Mouse (Mus musculus) intestine, postnatal 0 days (tissue): ENCODE measurements around the gene Tmem91. TPM values are rescaled to one million over a fixed set of nuclear protein-coding genes. Genes with fewer than 3 reads are reported as not detected.

ENCODE experiments used
- ATAC-seq: fragments of 200-750 bp; cut with Nextera tagmentation; 2 replicates; pipeline ENCODE4 v1.8.0; 2017; ENCODE audit warnings: mild to moderate bottlenecking, moderate TSS enrichment, moderate library complexity
- H3K27ac ChIP-seq: fragments of 300-500 bp; sonication (generic); 2 replicates; pipeline ENCODE4 v1.5.1; 2014; ENCODE audit warnings: mild to moderate bottlenecking, low read depth, low read length, moderate library complexity
- H3K27me3 ChIP-seq: fragments of 300-500 bp; sonication (generic); replicated peaks from 2 replicates; pipeline ENCODE4 v1.6.1; 2014; ENCODE audit warnings: low read length, mixed read lengths; ENCODE audit not compliant: control insufficient read depth, insufficient read depth
- H3K36me3 ChIP-seq: fragments of 300-500 bp; sonication (generic); 2 replicates; pipeline ENCODE4 v1.6.1; 2014; ENCODE audit warnings: mild to moderate bottlenecking, moderate library complexity; ENCODE audit not compliant: control insufficient read depth, insufficient read depth
- H3K4me1 ChIP-seq: fragments of 300-500 bp; sonication (generic); replicated peaks from 2 replicates; pipeline ENCODE4 v1.6.1; 2014; ENCODE audit warnings: antibody characterized with exemption, low read length, mixed read lengths; ENCODE audit not compliant: control insufficient read depth, insufficient read depth
- H3K4me2 ChIP-seq: fragments of 300-500 bp; sonication (generic); replicated peaks from 2 replicates; pipeline ENCODE4 v1.6.1; 2014; ENCODE audit warnings: low read depth, mild to moderate bottlenecking, moderate library complexity
- H3K4me3 ChIP-seq: fragments of 300-500 bp; sonication (generic); 2 replicates; pipeline ENCODE4 v1.5.1; 2014; ENCODE audit warnings: low read depth, low read length
- H3K9ac ChIP-seq: fragments of 300-500 bp; sonication (generic); 2 replicates; pipeline ENCODE4 v1.6.1; 2014; ENCODE audit warnings: mild to moderate bottlenecking, low read depth, low read length
- H3K9me3 ChIP-seq: fragments of 300-500 bp; sonication (generic); 2 replicates; pipeline ENCODE4 v1.6.1; 2016; ENCODE audit warnings: mixed run types; ENCODE audit not compliant: control insufficient read depth
- CTCF ChIP-seq: sonication (generic); IDR thresholded peaks from 2 replicates; pipeline ENCODE4 v1.5.1; 2016; ENCODE audit warnings: low read depth, mild to moderate bottlenecking, control low read depth, antibody characterized with exemption, moderate library complexity
- WGBS: fragments of 180-500 bp; shearing (Covaris S2); extraction: QIAGEN DNeasy Blood & Tissue Kit; methylation state at CpG from one replicate; pipeline ENCODE4 v1.1.7; 2014; 5-methylcytosine and 5-hydroxymethylcytosine counted together
- polyA plus RNA-seq: library from polyadenylated mRNA; unstranded; fragments of >200 nt; fragmentation: Nextera tagmentation; extraction: Ambion mirVana; gene quantifications from 2 replicates; pipeline ENCODE4 v1.2.1, GENCODE M21; 2015

Gene Tmem91
- polyA plus RNA-seq, 1 experiment from 2014 or later: 1.3 TPM

GRCm38 (mm10) chr7:25644136-25644535, 30.8 kb downstream of the Tmem91 start:
- Histone ChIP-seq H3K4me3 (no peak overlapping the region), H3K4me1 (no peaks in the 10 kb centered on the region), H3K36me3 (peaks cover 11% of the 10 kb centered on the region; the same call in 1 of the 2 replicates), H3K27me3 (no peaks in the 10 kb centered on the region), H3K9me3 (no peaks in the 10 kb centered on the region), H3K27ac (no peak overlapping the region), H3K4me2 (no peak overlapping the region), H3K9ac (no peak overlapping the region)
- 76% methylated on average over 10 of the region's 10 CpGs for WGBS
- ATAC-seq: no peak
- no peak for TF ChIP-seq CTCF

- Histone ChIP-seq H3K36me3 (peaks cover 34% of the 10 kb centered on the region; the same call in 1 of the 2 replicates), H3K4me3 (no peak overlapping the region), H3K9me3 (no peaks in the 10 kb centered on the region), H3K27me3 (no peaks in the 10 kb centered on the region), H3K4me1 (no peaks in the 10 kb centered on the region), H3K4me2 (no peak overlapping the region), H3K27ac (no peak overlapping the region), H3K9ac (no peak overlapping the region)
- 93% methylated on average over 4 of the region's 4 CpGs for WGBS
- ATAC-seq: no peak
- TF ChIP-seq CTCF: no peak
Measured at GRCm38 (mm10) chr7:25639754-25640153, 35.2 kb downstream of the Tmem91 start.

GRCm38 (mm10) chr7:25637099-25637498, 37.9 kb downstream of the Tmem91 start:
- WGBS: 94% methylated on average over 5 of the region's 5 CpGs
- H3K36me3 ChIP-seq: peaks cover 46% of the 10 kb centered on the region; the same call in 1 of the 2 replicates
- no peak overlapping the region for H3K9ac ChIP-seq
- H3K4me3 ChIP-seq: no peak overlapping the region
- TF ChIP-seq CTCF: no peak
- H3K27ac ChIP-seq: no peak overlapping the region
- no peak for ATAC-seq
- no peaks in the 10 kb centered on the region for H3K4me1 ChIP-seq
- no peaks in the 10 kb centered on the region for H3K27me3 ChIP-seq
- no peak overlapping the region for H3K4me2 ChIP-seq
- H3K9me3 ChIP-seq: no peaks in the 10 kb centered on the region

GRCm38 (mm10) chr7:25636373-25636772, 38.6 kb downstream of the Tmem91 start:
- Histone ChIP-seq H3K27ac (no peak overlapping the region), H3K9ac (no peak overlapping the region), H3K4me3 (no peak overlapping the region), H3K27me3 (no peaks in the 10 kb centered on the region), H3K36me3 (peaks cover 49% of the 10 kb centered on the region; the same call in 1 of the 2 replicates), H3K4me1 (no peaks in the 10 kb centered on the region), H3K4me2 (no peak overlapping the region), H3K9me3 (no peaks in the 10 kb centered on the region)
- TF ChIP-seq CTCF: no peak
- 32% methylated on average over 3 of the region's 3 CpGs for WGBS
- ATAC-seq: no peak

GRCm38 (mm10) chr7:25632679-25633078, 42.3 kb downstream of the Tmem91 start:
- ATAC-seq: no peak
- Histone ChIP-seq H3K9me3 (no peaks in the 10 kb centered on the region), H3K36me3 (peaks cover 41% of the 10 kb centered on the region; the same call in 1 of the 2 replicates), H3K9ac (no peak overlapping the region), H3K4me3 (no peak overlapping the region), H3K27ac (no peak overlapping the region), H3K27me3 (no peaks in the 10 kb centered on the region), H3K4me1 (no peaks in the 10 kb centered on the region), H3K4me2 (no peak overlapping the region)
- TF ChIP-seq CTCF: no peak
- 85% methylated on average over 5 of the region's 5 CpGs for WGBS

- Histone ChIP-seq H3K36me3 (peaks cover 50% of the 10 kb centered on the region), H3K27ac (no peak overlapping the region), H3K4me3 (no peak overlapping the region), H3K4me2 (peak overlapping the region; percentile 70), H3K27me3 (no peaks in the 10 kb centered on the region), H3K4me1 (peaks cover 7% of the 10 kb centered on the region; the same call in 1 of the 2 replicates), H3K9ac (no peak overlapping the region), H3K9me3 (no peaks in the 10 kb centered on the region)
- 71% methylated on average over 8 of the region's 8 CpGs for WGBS
- ATAC-seq: no peak
- no peak for TF ChIP-seq CTCF
Measured at GRCm38 (mm10) chr7:25628323-25628620, 46.7 kb downstream of the Tmem91 start.
